Mouse (Mus musculus) mature B cell (primary cell): ENCODE measurements around the gene Gm7694.

Source experiments
- in situ Hi-C: fragments of 300-500 bp; cut with MboI; formaldehyde crosslinking; loops from 2 replicates; pipeline ENCODE4 v1.14.3; 2019

Gene Gm7694

GRCm38 (mm10) chr1:170282415-170283129, 23.6 kb downstream of the Gm7694 start:
- in situ Hi-C loops, result no loop called here

DNA sequence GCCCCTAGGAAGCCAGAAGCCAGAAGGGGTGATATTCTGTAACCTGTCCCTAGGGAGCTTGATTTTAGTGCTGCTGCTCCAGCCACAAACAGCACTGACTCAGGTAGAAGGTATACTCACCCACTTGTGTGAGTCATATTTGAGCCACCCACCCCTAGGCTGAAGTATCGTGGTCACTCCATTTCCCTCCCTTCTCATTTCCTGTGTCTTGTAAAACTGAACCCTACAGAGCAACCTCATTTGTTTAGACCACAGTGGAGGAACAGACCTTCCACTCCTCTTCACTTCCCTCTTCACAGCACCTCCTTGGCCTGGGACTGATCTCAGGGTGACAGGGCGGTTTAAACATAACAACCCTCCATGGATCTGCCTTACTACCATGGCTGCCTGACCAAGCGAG, 29.1 kb downstream of the Gm7694 start, which contains the start of gene Sh2d1b1:
TSS of gene Sh2d1b1 (plus strand) at position 305 of the 400 bp plus-strand sequence.
- in situ Hi-C loops, result no loop called here

DNA sequence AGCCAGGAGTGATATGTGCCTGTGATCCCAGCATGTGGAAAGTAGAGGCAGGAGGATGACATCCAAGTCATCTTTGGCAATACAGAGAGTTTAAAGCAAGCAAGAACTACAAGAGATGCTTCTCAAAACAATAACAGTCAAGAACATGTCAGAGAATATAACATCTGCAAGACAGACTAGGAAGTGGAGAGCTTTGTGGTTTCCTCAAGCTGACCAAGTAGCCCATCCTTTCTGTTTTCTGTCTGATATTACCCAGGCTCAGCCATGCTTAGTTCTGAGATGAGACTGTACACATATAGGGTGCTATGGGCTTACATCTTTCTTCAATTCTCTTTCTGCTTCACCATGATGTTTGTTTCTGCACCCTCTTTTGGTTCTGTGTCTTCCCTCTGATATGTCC, 32.9 kb downstream of the Gm7694 start:
- in situ Hi-C loops, result no loop called here

DNA sequence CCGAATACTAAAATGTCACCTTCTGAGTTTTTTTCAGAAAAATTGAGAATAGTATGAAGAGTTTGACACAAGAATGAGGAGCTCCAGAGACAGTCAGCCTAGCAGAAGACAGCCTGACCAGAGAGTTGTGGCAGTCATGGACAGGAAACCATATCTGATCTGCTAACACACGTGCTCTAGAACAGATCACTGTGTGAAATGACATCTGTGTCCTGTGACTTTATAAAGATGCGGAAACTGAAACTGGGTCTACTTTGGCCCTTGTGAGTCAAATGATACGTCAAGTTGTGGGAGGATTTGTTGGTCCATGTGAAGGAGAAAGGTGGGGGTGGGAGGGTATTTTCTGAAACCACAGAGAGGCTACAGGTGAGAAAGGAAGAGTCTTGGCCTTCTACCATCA, 35.4 kb downstream of the Gm7694 start:
- in situ Hi-C loops, result no loop called here

- in situ Hi-C loops, result no loop called here
These were observed 35.9 kb downstream of the Gm7694 start for GRCm38 (mm10) chr1:170270281-170270680.

GRCm38 (mm10) chr1:170255560-170255910, 50.6 kb downstream of the Gm7694 start:
- in situ Hi-C loops, result no loop called here

DNA sequence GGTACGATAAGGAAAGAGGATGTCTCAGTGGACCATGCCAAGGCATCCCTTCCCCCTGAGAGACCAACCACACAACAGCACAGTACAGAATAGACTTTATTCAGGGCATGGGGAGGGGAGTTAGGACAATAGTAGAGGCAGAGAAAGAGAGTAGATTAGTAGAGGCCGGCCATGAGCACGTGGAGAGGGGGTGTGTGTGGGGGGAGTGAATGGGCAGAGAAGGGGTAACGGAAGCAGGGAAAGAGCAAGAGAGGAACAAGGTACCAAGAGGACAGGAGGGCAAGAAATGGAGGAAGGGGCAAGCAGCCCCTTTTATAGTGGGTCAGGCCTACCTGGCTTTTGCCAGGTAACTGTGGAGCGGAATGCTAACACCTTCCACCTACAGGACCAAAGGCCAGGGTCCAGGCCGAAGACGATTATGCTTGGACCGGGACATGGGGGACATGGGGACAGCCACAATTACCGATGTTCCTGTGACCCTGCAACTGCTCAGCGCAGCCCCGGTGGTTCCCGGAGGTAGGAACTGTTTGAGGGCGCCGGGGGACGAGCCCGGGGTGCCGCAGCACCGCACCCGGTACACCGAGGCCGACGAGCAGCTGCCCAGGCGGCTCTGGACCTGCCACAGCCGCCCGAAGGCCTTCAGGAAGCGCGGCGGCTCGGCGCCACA, 51.1 kb downstream of the Gm7694 start:
- in situ Hi-C loops, result no loop called here
